Comparison of ENCODE assay signal across 29 mouse cellular contexts in the genomic region with DNA sequence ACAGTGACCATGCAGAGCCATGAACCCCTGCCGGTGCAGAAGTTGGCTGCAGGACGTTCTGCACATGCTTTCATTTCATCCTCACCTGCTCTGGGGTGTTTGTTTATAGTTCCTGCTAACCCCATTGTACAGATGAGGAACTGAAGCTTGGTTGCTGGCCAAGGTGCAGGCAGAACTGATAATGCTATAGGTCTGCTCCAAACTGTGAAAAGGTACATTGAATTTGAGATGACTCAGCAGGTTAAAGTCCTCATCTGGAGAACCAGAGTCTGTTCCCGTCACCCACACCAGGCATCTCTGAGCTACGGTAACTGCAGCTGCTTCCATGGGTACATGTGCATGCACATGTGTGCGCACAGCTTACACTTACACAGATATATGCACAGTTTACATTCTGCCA.
DNase-seq lines count a peak whose midpoint lies in the region; ATAC-seq and TF ChIP-seq lines count a peak whose summit lies in the region.
"Had no signal": no experiment of that assay in that cellular context is flagged by ENCODE, and none has a peak within 500 bp of the region (broad histone marks: within the 10 kb centered on the region; RNA-seq: fewer than 3 reads in every experiment).

No protein-coding gene starts in this region.

- ATAC-seq in intestine, embryonic 15.5 days = peak; percentile 53; the same call in 1 of the 2 replicates
- no peak for ATAC-seq in intestine, postnatal 0 days
- ATAC-seq in common myeloid progenitor, adult 5-6 weeks (replicated peaks; ENCODE audit: low read depth, poor library complexity, severe bottlenecking) = 0 out of 2 replicates have a peak, but pooled peaks have one; percentile 25
- peak; percentile 54; the same call in 1 of the 2 replicates for ATAC-seq in megakaryocyte progenitor cell, adult 5-6 weeks (replicated peaks; ENCODE audit: poor library complexity)
- peak; percentile 56 for ATAC-seq in stomach, postnatal 0 days (ENCODE audit: low FRiP score, low TSS enrichment)
- ATAC-seq in heart, embryonic 11.5 days (replicated peaks; ENCODE audit: insufficient number of reproducible peaks, low FRiP score, low TSS enrichment) = no peak
- ATAC-seq: forebrain, embryonic 13.5 days had no signal

- H3K36me3 ChIP-seq in intestine, embryonic 15.5 days = peaks cover 4% of the 10 kb centered on the region; the same call in 1 of the 2 replicates
- peaks cover 9% of the 10 kb centered on the region; the same call in 1 of the 2 replicates for H3K36me3 ChIP-seq in intestine, postnatal 0 days (ENCODE audit: control insufficient read depth, insufficient read depth)
- peaks cover 4% of the 10 kb centered on the region; the same call in 1 of the 2 replicates for H3K36me3 ChIP-seq in stomach, postnatal 0 days (ENCODE audit: control insufficient read depth, insufficient read depth, low read length)
- no peaks in the 10 kb centered on the region for H3K36me3 ChIP-seq in heart, embryonic 11.5 days (ENCODE audit: control insufficient read depth, insufficient read depth, low read length)

- H3K4me2 ChIP-seq in intestine, embryonic 15.5 days (replicated peaks) = no peak overlapping the region
- no peak overlapping the region for H3K4me2 ChIP-seq in intestine, postnatal 0 days (replicated peaks; ENCODE audit: low read depth)
- H3K4me2 ChIP-seq in stomach, postnatal 0 days (replicated peaks; ENCODE audit: low read depth) = no peak overlapping the region
- no peak overlapping the region for H3K4me2 ChIP-seq in heart, embryonic 11.5 days
- H3K4me2 ChIP-seq: forebrain, embryonic 13.5 days; hindbrain, embryonic 13.5 days; limb, embryonic 15.5 days; liver, embryonic 15.5 days; lung, embryonic 14.5 days had no signal

- 0 out of 2 replicates have a peak, but pooled peaks cover 2% of the 10 kb centered on the region for H3K4me1 ChIP-seq in intestine, embryonic 15.5 days (replicated peaks)
- H3K4me1 ChIP-seq in intestine, postnatal 0 days (replicated peaks; ENCODE audit: control insufficient read depth, insufficient read depth, low read length) = no peaks in the 10 kb centered on the region
- H3K4me1 ChIP-seq in stomach, postnatal 0 days (replicated peaks; ENCODE audit: control insufficient read depth, insufficient read depth) = no peaks in the 10 kb centered on the region
- 0 out of 2 replicates have a peak, but pooled peaks cover 3% of the 10 kb centered on the region for H3K4me1 ChIP-seq in heart, embryonic 11.5 days (ENCODE audit: control insufficient read depth, insufficient read depth, low read length)
- H3K4me1 ChIP-seq: forebrain, embryonic 13.5 days; limb, embryonic 10.5 days; limb, embryonic 15.5 days; liver, embryonic 15.5 days had no signal

- H3K4me3 ChIP-seq in intestine, embryonic 15.5 days (replicated peaks) = no peak overlapping the region
- no peak overlapping the region for H3K4me3 ChIP-seq in intestine, postnatal 0 days (ENCODE audit: low read depth, low read length)
- H3K4me3 ChIP-seq in stomach, postnatal 0 days (ENCODE audit: low read depth, low read length) = no peak overlapping the region
- H3K4me3 ChIP-seq in heart, embryonic 11.5 days (ENCODE audit: low read depth, low read length) = no peak overlapping the region
- H3K4me3 ChIP-seq: forebrain, embryonic 13.5 days; heart, embryonic 10.5 days; hindbrain, embryonic 13.5 days; limb, embryonic 10.5 days; limb, embryonic 15.5 days; liver, embryonic 15.5 days had no signal

- 79% methylated on average over 5 of the region's 5 CpGs for WGBS in intestine, embryonic 15.5 days
- 62% methylated on average over 5 of the region's 5 CpGs for WGBS in intestine, postnatal 0 days
- 74% methylated on average over 5 of the region's 5 CpGs for WGBS in stomach, postnatal 0 days
- 93% methylated on average over 5 of the region's 5 CpGs for WGBS in heart, embryonic 11.5 days (ENCODE audit: insufficient replicate concordance)

- no peak overlapping the region for H3K27ac ChIP-seq in intestine, embryonic 15.5 days
- no peak overlapping the region for H3K27ac ChIP-seq in intestine, postnatal 0 days (ENCODE audit: low read depth, low read length)
- no peak overlapping the region for H3K27ac ChIP-seq in stomach, postnatal 0 days (replicated peaks)
- H3K27ac ChIP-seq in heart, embryonic 11.5 days (ENCODE audit: low read depth, low read length) = no peak overlapping the region
- H3K27ac ChIP-seq: forebrain, embryonic 13.5 days; heart, embryonic 10.5 days; hindbrain, embryonic 13.5 days; kidney, postnatal 0 days; limb, embryonic 10.5 days; limb, embryonic 15.5 days; liver, embryonic 15.5 days had no signal

- no peak for TF ChIP-seq CTCF in intestine, postnatal 0 days (IDR thresholded peaks at IDR 0.05; ENCODE audit: low read depth)
- no peak for TF ChIP-seq CTCF in stomach, postnatal 0 days (IDR thresholded peaks at IDR 0.05; ENCODE audit: low read depth)

- H3K27me3 ChIP-seq in intestine, embryonic 15.5 days (replicated peaks) = no peaks in the 10 kb centered on the region
- H3K27me3 ChIP-seq in intestine, postnatal 0 days (replicated peaks; ENCODE audit: control insufficient read depth, insufficient read depth, low read length) = no peaks in the 10 kb centered on the region
- no peaks in the 10 kb centered on the region for H3K27me3 ChIP-seq in stomach, postnatal 0 days (ENCODE audit: control insufficient read depth, insufficient read depth, low read length)
- H3K27me3 ChIP-seq in heart, embryonic 11.5 days (ENCODE audit: control insufficient read depth, insufficient read depth, low read length) = no peaks in the 10 kb centered on the region
- H3K27me3 ChIP-seq: forebrain, embryonic 13.5 days; hindbrain, embryonic 13.5 days; limb, embryonic 15.5 days; liver, embryonic 15.5 days had no signal

- DNase-seq in stomach, postnatal 0 days (ENCODE audit: low spot score) = no peak
- no peak for DNase-seq in cerebellum, adult 11-12 months
- DNase-seq in urinary bladder, adult 18-20 months (ENCODE audit: low spot score in 2 of 2) = no peak
- DNase-seq: adrenal gland, adult 8-10 months; cerebellum, adult 8-10 months; cerebellum, postnatal 25 days; gastrocnemius, postnatal 14 days; heart, adult 11 months; heart, postnatal 36 days; kidney, adult 8-10 months; kidney, postnatal 4 days; lung, embryonic 14.5 days; lung, postnatal 14 days; midbrain, embryonic 14.5 days; right cerebral cortex, postnatal 4 days; thymus, adult 18-20 months; thymus, postnatal 25 days had no signal

- no peaks in the 10 kb centered on the region for H3K9me3 ChIP-seq in intestine, embryonic 15.5 days
- no peaks in the 10 kb centered on the region for H3K9me3 ChIP-seq in intestine, postnatal 0 days (ENCODE audit: control insufficient read depth)
- no peaks in the 10 kb centered on the region for H3K9me3 ChIP-seq in stomach, postnatal 0 days (ENCODE audit: control insufficient read depth, low read length)
- H3K9me3 ChIP-seq in heart, embryonic 11.5 days (replicated peaks; ENCODE audit: control insufficient read depth, low read length) = no peaks in the 10 kb centered on the region
- H3K9me3 ChIP-seq: forebrain, embryonic 13.5 days; heart, embryonic 10.5 days; hindbrain, embryonic 13.5 days; limb, embryonic 10.5 days; limb, embryonic 15.5 days; liver, embryonic 15.5 days had no signal

- no peak overlapping the region for H3K9ac ChIP-seq in intestine, embryonic 15.5 days
- H3K9ac ChIP-seq in intestine, postnatal 0 days (ENCODE audit: low read depth, low read length) = no peak overlapping the region
- H3K9ac ChIP-seq in stomach, postnatal 0 days (ENCODE audit: low read length) = no peak overlapping the region
- H3K9ac ChIP-seq in heart, embryonic 11.5 days (ENCODE audit: low read depth, low read length) = no peak overlapping the region
- H3K9ac ChIP-seq: forebrain, embryonic 13.5 days; hindbrain, embryonic 13.5 days; limb, embryonic 15.5 days; liver, embryonic 15.5 days; lung, embryonic 14.5 days had no signal

- TF ChIP-seq EP300 in stomach, postnatal 0 days (optimal IDR thresholded peaks at IDR 0.05) = no peak

Comparison
In these comparisons a context has a peak if more than half of its experiments do, and no peak if none do; other contexts are left out.
1. ATAC-seq: peak in intestine, embryonic 15.5 days (single experiment), common myeloid progenitor, adult 5-6 weeks (single experiment), megakaryocyte progenitor cell, adult 5-6 weeks (single experiment) and stomach, postnatal 0 days (single experiment); none in intestine, postnatal 0 days (single experiment) and heart, embryonic 11.5 days (single experiment).